Mouse (Mus musculus) MEL (cell line): ENCODE measurements at regions not wholly inside any gene's neighbourhood (a gene's known extent, or its start where the extent isn't known, plus 50 kb on each side); places are given as distances from the start of the nearest gene placed in this dataset.

ENCODE experiments used
- CTCF ChIP-seq, 3 experiments: IDR thresholded peaks in 2 of 3; conservative IDR thresholded peaks in 1 of 3; 2 replicates each; pipeline ENCODE4 v1.5.1; 2011 to 2012; ENCODE audit warnings: low read length in 3 of 3, low read depth in 2 of 3, mild to moderate bottlenecking in 2 of 3, improper control_type of control experiment in 1 of 3, inconsistent platforms in 1 of 3, mixed read lengths in 1 of 3, moderate library complexity in 1 of 3; ENCODE audit not compliant: control insufficient read depth in 1 of 3, insufficient read depth in 1 of 3, poor library complexity in 1 of 3, severe bottlenecking in 1 of 3
- E2F4 ChIP-seq: IDR thresholded peaks from 2 replicates; pipeline ENCODE4 v1.6.1; 2011; ENCODE audit warnings: low read depth, low read length, improper control_type of control experiment, borderline replicate concordance
- EP300 ChIP-seq, 2 experiments: IDR thresholded peaks; 2 replicates each; pipeline ENCODE4 v1.6.1; 2011; ENCODE audit warnings: improper control_type of control experiment in 2 of 2, low read length in 2 of 2, low read depth in 1 of 2, mild to moderate bottlenecking in 1 of 2
- GATA1 ChIP-seq: IDR thresholded peaks from 2 replicates; pipeline ENCODE4 v1.6.1; 2011; ENCODE audit warnings: low read depth, low read length, improper control_type of control experiment
- JUND ChIP-seq: IDR thresholded peaks from 2 replicates; pipeline ENCODE4 v1.6.1; 2011; ENCODE audit warnings: low read depth, mild to moderate bottlenecking, improper control_type of control experiment, low read length
- KAT2A ChIP-seq: conservative IDR thresholded peaks from 2 replicates; pipeline ENCODE4 v1.6.1; 2012; ENCODE audit warnings: low read depth, low read length, improper control_type of control experiment, inconsistent platforms
- MXI1 ChIP-seq: IDR thresholded peaks from 2 replicates; pipeline ENCODE4 v1.6.1; 2011; ENCODE audit warnings: mild to moderate bottlenecking, low read depth, low read length, improper control_type of control experiment
- POLR2A ChIP-seq, 2 experiments: IDR thresholded peaks; 2 replicates each; pipeline ENCODE4 v1.6.1; 2011 to 2012; ENCODE audit warnings: low read length in 2 of 2, mild to moderate bottlenecking in 2 of 2, control low read depth in 1 of 2, improper control_type of control experiment in 1 of 2, low read depth in 1 of 2, moderate library complexity in 1 of 2; ENCODE audit not compliant: control insufficient read depth in 1 of 2, insufficient read depth in 1 of 2, poor library complexity in 1 of 2
- TAL1 ChIP-seq: IDR thresholded peaks from 2 replicates; pipeline ENCODE4 v1.6.1; 2012; ENCODE audit warnings: mild to moderate bottlenecking, inconsistent platforms, low read length, moderate library complexity, mixed read lengths
- UBTF ChIP-seq: IDR thresholded peaks from 2 replicates; pipeline ENCODE4 v1.6.1; 2012; ENCODE audit warnings: low read depth, mild to moderate bottlenecking, inconsistent platforms, low read length, improper control_type of control experiment, moderate library complexity, borderline replicate concordance; ENCODE audit not compliant: insufficient read depth

DNA sequence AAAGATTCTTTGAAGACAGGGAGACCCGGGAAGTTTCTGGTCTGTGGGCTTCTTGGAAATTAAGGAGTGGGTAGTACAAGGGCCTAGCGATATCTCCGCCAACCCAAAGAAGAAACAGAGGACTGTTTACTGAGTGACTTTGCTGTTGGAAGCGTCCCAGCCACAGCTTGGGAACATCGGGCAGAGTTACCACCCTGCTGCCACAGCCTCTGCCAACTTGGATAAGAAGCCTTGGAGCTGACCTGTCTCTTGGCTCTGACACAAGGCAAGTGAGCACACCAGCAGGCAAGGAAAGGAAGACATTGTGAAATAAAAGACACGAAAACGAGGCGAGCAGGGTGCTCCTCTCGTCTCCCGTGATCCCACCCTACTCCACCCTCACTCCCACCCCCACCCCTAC lies 72.3 kb upstream of the Tcf12 start:
- TF ChIP-seq E2F4: no peak
- TF ChIP-seq KAT2A: no peak
- no peak for TF ChIP-seq EP300 (IDR thresholded peaks at IDR 0.05; ENCODE audit: low read depth in 1 of 2, low read length in 2 of 2)
- TF ChIP-seq CTCF (IDR thresholded peaks at IDR 0.05 in 2 of 3, conservative IDR thresholded peaks at IDR 0.05 in 1 of 3; ENCODE audit: control insufficient read depth in 1 of 3, insufficient read depth in 1 of 3, low read depth in 2 of 3, low read length in 3 of 3, poor library complexity in 1 of 3, severe bottlenecking in 1 of 3): no peak
- no peak for TF ChIP-seq MXI1
- no peak for TF ChIP-seq JUND
- no peak for TF ChIP-seq TAL1
- TF ChIP-seq UBTF: no peak
- TF ChIP-seq POLR2A (IDR thresholded peaks at IDR 0.05; ENCODE audit: control insufficient read depth in 1 of 2, insufficient read depth in 1 of 2, low read depth in 1 of 2, low read length in 2 of 2, poor library complexity in 1 of 2): no peak
- TF ChIP-seq GATA1: no peak
